Mouse (Mus musculus): Measurements from ENCODE around the gene Ptpra. TPM values are rescaled to one million over a fixed set of nuclear protein-coding genes. Genes with fewer than 3 reads are reported as not detected.
A peak's percentile ranks its signal among the peaks of the same experiment; 100 is the strongest.
"Not testable (repeated sequence)": the region's sequence is repeated elsewhere in the genome, so short reads cannot be mapped to it uniquely, and the experiment has no call there.

Gene Ptpra
- total RNA-seq, 4 experiments from 2014 or later = 306 to 318 (median 311) TPM

DNA sequence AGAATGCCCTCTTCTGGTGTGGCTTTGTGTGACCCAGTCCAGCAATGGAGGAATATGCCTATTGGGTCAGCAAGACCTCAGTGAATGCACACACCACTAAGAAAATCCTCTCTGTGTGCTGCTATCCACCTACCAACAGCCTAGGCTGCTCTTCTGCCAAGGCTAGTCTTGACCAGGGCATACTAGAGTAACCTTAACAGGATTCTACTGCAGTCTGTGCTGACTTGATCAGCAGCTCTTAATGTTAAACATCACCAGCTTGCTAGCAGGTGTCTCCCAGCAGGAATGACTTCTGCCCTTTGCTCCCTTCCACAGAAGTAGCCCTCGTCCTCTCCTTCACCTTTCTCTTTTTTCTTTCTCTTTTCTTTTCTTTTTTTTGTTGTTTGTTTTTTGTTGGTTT lies 106.2 kb downstream of the Ptpra start:
- no peak for DNase-seq (ENCODE audit: low spot score in 2 of 2)

DNA sequence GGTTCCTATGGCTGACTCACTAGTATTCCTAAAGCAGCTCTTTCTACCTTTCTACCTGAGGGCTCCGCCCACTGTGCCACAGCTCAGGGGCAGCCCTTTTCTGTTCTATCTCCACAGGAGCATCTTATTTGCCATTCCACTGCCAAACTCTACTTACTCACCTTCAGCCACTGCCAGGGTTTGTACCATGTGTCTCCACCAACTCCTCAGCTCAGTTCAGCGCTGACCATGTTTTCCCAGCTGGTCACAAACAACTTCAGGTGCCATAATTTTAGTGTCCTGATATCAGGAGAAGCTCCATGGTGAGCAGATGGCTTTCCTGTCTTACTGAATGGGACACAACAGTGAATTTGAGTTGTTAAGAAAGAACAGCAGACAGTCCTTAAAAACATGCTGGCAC lies 107.4 kb downstream of the Ptpra start:
- no peak for DNase-seq (ENCODE audit: low spot score in 2 of 2)

GRCm38 (mm10) chr2:130558015-130558414 lies 107.9 kb downstream of the Ptpra start:
- no peak for DNase-seq (ENCODE audit: low spot score in 2 of 2)

DNA sequence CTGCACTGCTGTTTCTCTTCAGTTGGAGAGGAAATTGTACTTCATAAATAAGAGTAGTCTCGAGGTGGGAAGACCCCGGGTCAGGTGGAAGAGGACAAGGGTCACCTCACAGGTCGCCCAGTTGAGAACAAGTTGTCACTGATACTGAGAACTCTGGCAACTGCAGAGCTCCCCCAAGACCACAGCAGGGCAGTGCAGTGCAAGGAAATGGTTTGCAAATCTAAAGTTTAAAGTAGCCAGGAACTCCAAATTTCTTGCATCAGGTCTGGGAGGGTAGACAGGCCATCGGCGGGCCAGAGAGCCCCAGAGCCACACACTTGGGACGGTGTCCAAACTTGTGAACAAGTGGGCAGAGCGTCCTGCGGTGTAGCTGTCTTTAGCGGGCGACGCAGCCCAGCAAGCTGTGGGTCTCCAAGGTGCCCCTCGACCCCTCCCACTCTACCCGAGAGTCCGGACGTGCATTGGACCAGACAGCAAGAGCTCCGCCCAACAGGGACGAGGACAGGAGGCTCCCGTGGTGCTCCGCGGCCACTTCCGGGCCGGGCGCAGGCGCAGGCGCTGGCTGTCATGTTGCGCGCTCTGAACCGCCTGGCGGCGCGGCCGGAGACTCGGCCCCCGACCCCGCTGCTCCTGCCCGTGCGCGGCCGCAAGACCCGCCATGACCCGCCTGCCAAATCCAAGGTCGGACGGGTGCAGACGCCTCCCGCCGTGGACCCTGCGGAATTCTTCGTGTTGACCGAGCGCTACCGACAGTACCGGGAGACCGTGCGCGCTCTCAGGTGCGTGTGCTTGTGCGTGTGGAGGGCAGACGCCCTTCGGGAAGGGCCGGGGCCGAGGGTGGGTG lies 113.4 kb downstream of the Ptpra start, which contains the start of gene Mrps26:
Gene Mrps26, plus strand, starts transcription at position 531 of the 844 bp plus-strand sequence.
- peak; percentile 90 for DNase-seq (ENCODE audit: low spot score in 2 of 2)

DNA sequence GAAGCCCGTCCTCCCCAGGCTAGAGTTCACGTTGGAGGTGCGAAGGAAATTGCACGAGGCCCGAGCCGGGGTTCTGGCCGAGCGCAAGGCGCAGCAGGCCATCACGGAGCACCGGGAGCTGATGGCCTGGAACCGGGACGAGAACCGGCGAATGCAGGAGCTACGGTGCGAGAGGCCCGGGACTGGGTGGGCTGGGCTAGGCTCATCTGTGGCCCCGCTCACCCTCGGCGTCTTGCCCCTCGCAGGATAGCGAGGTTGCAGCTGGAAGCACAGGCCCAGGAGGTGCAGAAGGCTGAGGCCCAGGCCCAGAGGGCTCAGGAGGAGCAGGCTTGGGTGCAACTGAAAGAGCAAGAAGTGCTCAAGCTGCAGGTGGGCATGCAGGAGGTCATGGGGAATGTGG lies 114.0 kb downstream of the Ptpra start:
- DNase-seq (ENCODE audit: low spot score in 2 of 2) = peak; percentile 29 to 32

GRCm38 (mm10) chr2:130564983-130565382 lies 114.9 kb downstream of the Ptpra start:
- peak; percentile 37 to 40 for DNase-seq (ENCODE audit: low spot score in 2 of 2)

- no peak for DNase-seq (ENCODE audit: low spot score in 2 of 2)
These were observed 118.8 kb downstream of the Ptpra start for GRCm38 (mm10) chr2:130568921-130569320.

DNA sequence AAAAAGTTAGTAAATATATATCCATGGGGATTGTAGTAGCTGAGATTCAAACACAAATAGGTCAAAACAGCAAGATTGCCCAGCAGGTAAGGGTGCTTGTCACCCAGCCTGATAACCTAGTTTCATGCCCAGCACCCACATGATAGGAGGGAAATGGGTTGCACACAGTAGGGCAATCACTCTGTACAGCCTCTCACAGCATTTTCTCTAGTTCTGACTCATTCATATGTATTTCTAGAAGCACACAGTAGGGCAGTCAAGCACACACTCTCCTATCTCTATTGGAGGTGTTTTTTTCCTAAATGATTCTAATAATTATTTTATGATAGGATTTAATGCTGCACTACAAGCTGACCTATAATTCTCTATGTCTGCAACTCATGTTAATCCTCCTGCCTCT lies 119.8 kb downstream of the Ptpra start:
- DNase-seq (ENCODE audit: low spot score in 2 of 2) = no peak

- DNase-seq (ENCODE audit: low spot score in 2 of 2) = no peak
These were observed 124.9 kb downstream of the Ptpra start for GRCm38 (mm10) chr2:130574960-130575359.

DNA sequence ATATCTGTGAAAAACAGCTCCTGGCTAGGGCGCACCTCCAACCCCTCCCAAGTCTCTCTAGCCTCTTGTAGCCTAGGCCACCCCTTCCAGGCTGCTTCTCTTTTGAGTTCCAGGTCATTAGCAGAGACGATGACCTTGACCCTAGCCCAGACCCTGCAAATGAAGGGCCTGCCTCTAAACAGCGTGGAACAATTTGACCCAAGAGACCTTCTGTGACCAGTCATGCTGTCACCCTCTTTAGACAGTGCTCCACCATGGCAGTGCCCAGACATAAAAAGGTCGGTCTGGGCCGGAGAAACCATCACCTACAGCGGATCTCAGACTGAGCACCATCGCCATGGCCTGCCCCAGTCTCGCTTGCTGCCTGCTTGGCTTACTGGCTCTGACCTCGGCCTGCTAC lies 125.8 kb downstream of the Ptpra start, which contains the start of gene Oxt:
Gene Oxt, plus strand, starts transcription at position 301 of the 400 bp plus-strand sequence.
- no peak for DNase-seq (ENCODE audit: low spot score in 2 of 2)

GRCm38 (mm10) chr2:130576564-130576963 lies 126.5 kb downstream of the Ptpra start:
- DNase-seq (ENCODE audit: low spot score in 2 of 2) = not testable (repeated sequence)

DNA sequence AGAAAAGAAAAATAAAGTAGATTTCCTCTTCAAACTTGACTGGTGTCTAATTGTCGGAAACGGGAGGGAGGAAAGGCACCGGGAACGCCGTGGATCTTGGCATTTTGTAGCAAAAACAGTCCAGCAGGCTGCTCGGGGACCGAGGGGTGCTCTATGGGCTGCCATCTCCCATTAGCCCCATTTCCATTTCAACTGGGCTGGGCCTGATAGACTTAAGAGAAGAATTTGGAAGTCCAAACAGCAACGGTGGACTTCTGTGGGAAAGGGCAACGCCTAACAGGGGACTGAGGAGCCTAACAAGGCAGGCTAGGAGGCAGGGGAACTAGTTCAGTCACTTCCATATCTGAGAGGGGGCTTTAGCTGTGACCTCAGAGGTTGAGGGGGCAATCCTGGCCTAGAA lies 126.9 kb downstream of the Ptpra start:
- no peak for DNase-seq (ENCODE audit: low spot score in 2 of 2)

DNA sequence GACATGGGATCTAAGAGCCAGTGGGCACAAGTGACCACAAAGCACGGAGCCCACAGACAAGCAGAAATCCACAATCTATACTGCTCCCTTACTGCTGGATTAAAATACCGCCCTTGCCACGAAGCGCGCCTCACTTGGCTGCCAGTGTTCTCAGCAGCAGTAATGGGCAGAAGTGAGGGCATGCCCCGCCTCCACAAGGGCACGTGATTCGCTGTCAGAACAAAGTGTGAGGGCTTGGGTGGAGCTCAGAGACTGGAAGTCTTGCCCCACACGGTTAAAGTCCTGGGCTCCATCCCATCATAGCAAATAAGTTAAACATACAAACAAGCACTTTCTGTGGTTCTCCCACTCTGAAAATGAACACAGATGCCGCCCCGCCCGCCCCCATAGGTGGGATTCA lies 127.6 kb downstream of the Ptpra start:
- no peak for DNase-seq (ENCODE audit: low spot score in 2 of 2)

DNA sequence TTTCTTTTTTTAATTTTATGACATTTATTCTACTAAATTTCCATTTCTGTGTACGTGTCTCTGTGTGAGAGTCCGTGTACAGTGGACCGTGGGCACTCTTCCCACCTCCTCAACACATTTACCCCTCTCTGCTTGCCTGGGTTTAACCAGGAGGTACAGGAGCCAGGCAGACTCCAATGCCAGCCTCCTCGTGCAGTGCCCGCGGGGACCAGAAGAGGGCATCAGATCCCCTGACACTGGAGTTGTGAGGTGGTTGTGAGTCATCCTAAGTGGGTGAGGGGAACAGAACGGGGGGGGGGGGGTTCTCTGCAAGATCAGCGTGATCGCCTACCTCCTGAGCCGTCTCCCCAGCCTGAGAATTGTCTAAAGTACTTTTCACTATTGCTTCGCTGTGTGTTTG lies 128.1 kb downstream of the Ptpra start:
- peak in 1 of 2 experiments; percentile 66 for DNase-seq (ENCODE audit: low spot score in 2 of 2)

GRCm38 (mm10) chr2:130579791-130580190 lies 129.7 kb downstream of the Ptpra start:
- DNase-seq (ENCODE audit: low spot score in 2 of 2) = no peak

DNA sequence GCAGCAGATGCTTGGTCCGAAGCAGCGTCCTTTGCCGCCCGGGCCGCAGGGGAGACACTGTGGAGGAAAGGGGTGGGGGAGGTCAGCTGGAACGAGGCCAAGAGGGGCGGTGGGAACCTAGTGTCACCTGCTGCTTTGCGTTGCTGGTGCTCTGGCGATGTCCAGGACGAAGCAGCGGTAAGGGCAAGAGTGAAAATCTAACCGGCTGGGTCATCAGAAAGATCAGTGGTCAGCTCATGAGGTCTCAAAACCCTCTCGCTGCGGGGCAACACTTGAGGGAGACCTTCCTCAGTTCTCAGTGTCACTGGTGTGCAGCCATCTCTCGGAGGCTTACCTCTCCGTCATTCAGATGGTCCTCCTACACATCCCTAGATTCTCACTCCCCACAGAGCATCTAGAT lies 131.1 kb downstream of the Ptpra start:
- DNase-seq (ENCODE audit: low spot score in 2 of 2) = no peak

- DNase-seq (ENCODE audit: low spot score in 2 of 2) = no peak
These were observed 132.5 kb downstream of the Ptpra start, which contains the start of gene Avp for GRCm38 (mm10) chr2:130582552-130582951. Gene Avp, minus strand, starts transcription at chr2:130582554.

- DNase-seq (ENCODE audit: low spot score in 2 of 2) = no peak
These were observed 134.0 kb downstream of the Ptpra start for GRCm38 (mm10) chr2:130583902-130584560.

DNA sequence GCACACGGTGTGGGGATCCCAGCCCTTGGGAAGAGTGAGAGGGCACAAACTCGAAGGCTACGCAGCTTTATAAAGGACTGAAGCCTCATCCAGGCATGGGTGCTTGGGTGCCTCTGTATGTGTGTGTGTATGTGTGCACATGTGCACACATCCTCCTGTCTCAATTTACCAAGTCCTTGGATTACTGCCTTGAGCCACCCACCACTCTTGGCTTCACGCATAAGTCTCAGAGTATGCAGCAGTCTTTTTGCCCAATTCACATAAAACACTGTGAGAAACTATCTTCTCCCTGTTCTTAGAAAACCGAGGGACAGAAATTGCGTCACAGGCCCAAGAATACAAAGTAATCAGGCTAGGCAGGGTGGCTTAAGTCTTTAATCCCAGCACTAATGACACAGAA lies 135.9 kb downstream of the Ptpra start:
- DNase-seq (ENCODE audit: low spot score in 2 of 2) = no peak

DNA sequence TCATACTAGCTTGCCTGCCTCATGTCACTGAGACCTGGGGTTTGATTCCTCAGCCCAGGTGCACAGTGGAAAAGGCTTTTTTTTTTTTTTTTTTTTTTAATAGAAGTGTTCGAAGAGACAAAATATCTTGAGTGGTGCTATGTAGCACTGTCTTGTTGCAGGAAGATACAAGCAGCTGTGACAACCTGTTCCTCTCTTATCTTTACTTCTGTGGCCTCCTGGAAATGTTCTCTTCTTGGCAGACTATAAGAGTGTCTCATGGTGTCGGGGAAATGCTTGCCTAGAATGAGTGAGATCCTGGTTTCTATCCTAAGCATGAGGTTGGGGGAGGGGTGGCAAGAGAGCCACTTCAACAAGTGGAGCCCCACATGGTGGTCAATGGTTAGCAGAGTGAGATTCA lies 138.3 kb downstream of the Ptpra start:
- DNase-seq (ENCODE audit: low spot score in 2 of 2) = no peak

GRCm38 (mm10) chr2:130589157-130589556 lies 139.1 kb downstream of the Ptpra start:
- DNase-seq (ENCODE audit: low spot score in 2 of 2) = no peak

DNA sequence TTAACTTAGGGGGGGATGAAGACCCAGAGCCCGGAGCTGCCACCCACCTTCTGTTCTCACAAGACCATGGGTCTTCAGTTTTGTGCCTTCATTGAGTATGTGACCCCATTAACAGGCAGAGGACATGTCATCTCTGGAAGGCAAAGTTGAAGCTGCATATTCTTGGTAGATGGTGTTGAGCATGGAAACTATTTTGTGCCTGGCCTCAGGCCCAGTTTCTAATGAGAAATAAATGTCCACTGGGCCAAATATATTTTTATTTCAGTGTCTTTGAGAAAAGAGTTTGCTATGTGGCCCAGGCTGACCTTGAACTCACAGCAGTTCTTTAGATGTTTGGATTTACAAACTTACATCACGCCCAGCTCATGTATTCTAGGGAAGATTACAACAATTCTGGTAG lies 139.7 kb downstream of the Ptpra start:
- DNase-seq (ENCODE audit: low spot score in 2 of 2) = no peak

- no peak for DNase-seq (ENCODE audit: low spot score in 2 of 2)
These were observed 140.9 kb downstream of the Ptpra start for GRCm38 (mm10) chr2:130591016-130591415.
